Mouse (Mus musculus) duodenum, adult 2 months (tissue): ENCODE measurements around the gene Bscl2. TPM values are rescaled to one million over a fixed set of nuclear protein-coding genes. Genes with fewer than 3 reads are reported as not detected.

Source experiments
- polyA plus RNA-seq: library from polyadenylated mRNA; depleted of rRNA; stranded (reverse); fragments of >200 nt; gene quantifications from 2 replicates; pipeline ENCODE4 v1.2.3, GENCODE M21; 2012; ENCODE audit warnings: low replicate concordance; rRNA removed

The Bscl2 gene
- polyA plus RNA-seq, 1 experiment = 106 TPM

Other genes with a start within 250 kb of the Bscl2 start
- 0.02 and 0.04 TPM in 2 replicates for gene Slc22a8, start 246.2 kb upstream of the Bscl2 start, polyA plus RNA-seq
- gene Slc22a6, start 219.4 kb upstream of the Bscl2 start, polyA plus RNA-seq = not detected in 2 replicates
- gene Chrm1, start 173.7 kb upstream of the Bscl2 start, polyA plus RNA-seq = 2.3 and 6.0 TPM in 2 replicates
- gene Slc3a2, start 114.1 kb upstream of the Bscl2 start, polyA plus RNA-seq = 127 and 449 TPM in 2 replicates
- gene Wdr74, start 101.6 kb upstream of the Bscl2 start, polyA plus RNA-seq = 12.4 and 17.1 TPM in 2 replicates
- gene 1700092M07Rik, start 96.7 kb upstream of the Bscl2 start, polyA plus RNA-seq = not detected in 2 replicates
- gene Stx5a, start 96.1 kb upstream of the Bscl2 start, polyA plus RNA-seq = 54.0 and 56.6 TPM in 2 replicates
- gene Nxf1, start 80.4 kb upstream of the Bscl2 start, polyA plus RNA-seq = 22.0 and 28.9 TPM in 2 replicates
- gene Tmem223, start 66.5 kb upstream of the Bscl2 start, polyA plus RNA-seq = 147 and 196 TPM in 2 replicates
- gene Tmem179b, start 63.0 kb upstream of the Bscl2 start, polyA plus RNA-seq = 107 and 114 TPM in 2 replicates
- 6.5 and 12.9 TPM in 2 replicates for gene Taf6l, start 51.0 kb upstream of the Bscl2 start, polyA plus RNA-seq
- 12.3 and 13.7 TPM in 2 replicates for gene Polr2g, start 38.9 kb upstream of the Bscl2 start, polyA plus RNA-seq
- 0.99 and 1.2 TPM in 2 replicates for gene Zbtb3, start 34.9 kb upstream of the Bscl2 start, polyA plus RNA-seq
- gene Ttc9c, start 18.1 kb upstream of the Bscl2 start, polyA plus RNA-seq = 3.4 and 8.2 TPM in 2 replicates
- 7.7 and 10.3 TPM in 2 replicates for gene Hnrnpul2, start 17.5 kb upstream of the Bscl2 start, polyA plus RNA-seq
- 2.3 TPM in 1 of 2 replicates, not detected in the other for gene AC129217.1, start 7.7 kb upstream of the Bscl2 start, polyA plus RNA-seq
- 0.63 and 1.1 TPM in 2 replicates for gene Gng3, start 1.7 kb downstream of the Bscl2 start, polyA plus RNA-seq
- gene Lrrn4cl, start 13.3 kb downstream of the Bscl2 start, polyA plus RNA-seq = 0.41 and 0.53 TPM in 2 replicates
- 81.5 and 127 TPM in 2 replicates for gene Ubxn1, start 34.0 kb downstream of the Bscl2 start, polyA plus RNA-seq
- 8.7 and 9.9 TPM in 2 replicates for gene Uqcc3, start 43.5 kb downstream of the Bscl2 start, polyA plus RNA-seq
- 0.25 and 0.41 TPM in 2 replicates for gene Lbhd1, start 46.3 kb downstream of the Bscl2 start, polyA plus RNA-seq
- gene Gm49403, start 46.5 kb downstream of the Bscl2 start, polyA plus RNA-seq = not detected in 2 replicates
- 4.2 and 6.4 TPM in 2 replicates for gene 1810009A15Rik, start 51.4 kb downstream of the Bscl2 start, polyA plus RNA-seq
- gene Gm49416, start 51.5 kb downstream of the Bscl2 start, polyA plus RNA-seq = not detected in 2 replicates
- 16.7 and 22.1 TPM in 2 replicates for gene Ints5, start 55.5 kb downstream of the Bscl2 start, polyA plus RNA-seq
- 55.3 and 67.9 TPM in 2 replicates for gene Ganab, start 60.6 kb downstream of the Bscl2 start, polyA plus RNA-seq
- 78.8 and 91.5 TPM in 2 replicates for gene B3gat3, start 82.9 kb downstream of the Bscl2 start, polyA plus RNA-seq
- 15.7 and 17.8 TPM in 2 replicates for gene Rom1, start 91.9 kb downstream of the Bscl2 start, polyA plus RNA-seq
- 32.1 and 32.8 TPM in 2 replicates for gene Eml3, start 92.1 kb downstream of the Bscl2 start, polyA plus RNA-seq
- gene Mta2, start 104.4 kb downstream of the Bscl2 start, polyA plus RNA-seq = 15.3 and 15.4 TPM in 2 replicates
- 12.7 and 15.2 TPM in 2 replicates for gene Tut1, start 116.4 kb downstream of the Bscl2 start, polyA plus RNA-seq
- 66.9 and 98.4 TPM in 2 replicates for gene Eef1g, start 129.6 kb downstream of the Bscl2 start, polyA plus RNA-seq
- gene Ahnak, start 151.8 kb downstream of the Bscl2 start, polyA plus RNA-seq = 3.3 and 9.9 TPM in 2 replicates